Comparison of ENCODE assay signal across 8 mouse cellular contexts in the genomic region with DNA sequence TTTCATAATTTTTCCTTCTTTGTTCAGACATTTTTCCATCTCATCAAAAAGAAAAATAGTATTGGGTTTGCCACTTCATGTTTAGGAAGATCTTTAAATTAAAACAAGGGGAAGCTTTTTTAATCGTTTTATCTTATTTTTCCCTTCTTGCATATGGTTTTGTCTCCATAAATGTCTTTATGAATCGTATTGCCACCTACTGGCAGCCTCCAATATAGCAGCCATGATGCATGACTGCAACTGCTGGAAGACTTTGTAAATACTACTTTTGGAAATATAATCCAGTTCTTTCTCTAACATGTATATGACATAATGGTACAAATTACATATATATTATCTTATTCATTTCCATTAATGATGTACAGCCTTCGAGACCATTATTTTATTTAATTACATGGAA.
DNase-seq lines count a peak whose midpoint lies in the region; ATAC-seq and TF ChIP-seq lines count a peak whose summit lies in the region.

No protein-coding gene starts in this region.

- TF ChIP-seq POLR2A in cortical plate, adult 2 months (IDR thresholded peaks at IDR 0.05; ENCODE audit: extremely low read depth, insufficient read depth, low read length) = no peak

- intact Hi-C loops in left cerebral cortex, postnatal 36 days (cut with DNase I) = loop anchor here (5.0 kb wide), 1 partner anchor 814 kb away; a partner anchor contains a TSS

- ATAC-seq in midbrain, embryonic 11.5 days (ENCODE audit: low FRiP score) = no peak
- no peak for ATAC-seq in midbrain, embryonic 15.5 days (replicated peaks)
- peak; percentile 57 for ATAC-seq in activated CD4-positive, CD25-positive, alpha-beta regulatory T cell, adult 4 months
- peak; percentile 68 for ATAC-seq in inflammation-experienced regulatory T-cells, adult 6 months
- no peak for ATAC-seq in erythroblast, adult 5-6 weeks (replicated peaks; ENCODE audit: low FRiP score, poor library complexity, severe bottlenecking)

- TF ChIP-seq CTCF in cortical plate, adult 2 months (IDR thresholded peaks at IDR 0.05; ENCODE audit: extremely low read depth, insufficient read depth, low read length) = peak; percentile 44; the same call in 1 of the 2 replicates

- H3K4me3 ChIP-seq in midbrain, embryonic 11.5 days (ENCODE audit: low read depth, low read length) = no peak overlapping the region
- H3K4me3 ChIP-seq in midbrain, embryonic 15.5 days = no peak overlapping the region
- H3K4me3 ChIP-seq in cortical plate, adult 2 months (ENCODE audit: insufficient read depth, low read length) = no peak overlapping the region

- no peaks in the 10 kb centered on the region for H3K9me3 ChIP-seq in midbrain, embryonic 11.5 days (ENCODE audit: control insufficient read depth, low read length)
- no peaks in the 10 kb centered on the region for H3K9me3 ChIP-seq in midbrain, embryonic 15.5 days

- no peak overlapping the region for H3K27ac ChIP-seq in midbrain, embryonic 11.5 days (ENCODE audit: low read depth, low read length)
- no peak overlapping the region for H3K27ac ChIP-seq in midbrain, embryonic 15.5 days
- H3K27ac ChIP-seq in cortical plate, adult 2 months (ENCODE audit: insufficient read depth, low read length) = no peak overlapping the region

- no peaks in the 10 kb centered on the region for H3K4me1 ChIP-seq in midbrain, embryonic 11.5 days (ENCODE audit: control insufficient read depth, insufficient read depth, low read length)
- no peaks in the 10 kb centered on the region for H3K4me1 ChIP-seq in midbrain, embryonic 15.5 days
- H3K4me1 ChIP-seq in cortical plate, adult 2 months (ENCODE audit: control insufficient read depth, insufficient read depth, low read length) = no peaks in the 10 kb centered on the region

- DNase-seq in midbrain, embryonic 11.5 days (ENCODE audit: low spot score, missing footprints) = peak; percentile 96
- DNase-seq in left cerebral cortex, postnatal 36 days (ENCODE audit: low spot score in 2 of 2) = peak; percentile 26 to 56
- peak; percentile 38 for DNase-seq in ovary, postnatal 36 days (ENCODE audit: low spot score)

- WGBS in midbrain, embryonic 11.5 days = 25% methylated on average over 3 of the region's 3 CpGs
- 26% methylated on average over 3 of the region's 3 CpGs for WGBS in midbrain, embryonic 15.5 days

- no peak overlapping the region for H3K9ac ChIP-seq in midbrain, embryonic 11.5 days (ENCODE audit: low read length)
- H3K9ac ChIP-seq in midbrain, embryonic 15.5 days = no peak overlapping the region

- H3K27me3 ChIP-seq in midbrain, embryonic 11.5 days (ENCODE audit: control insufficient read depth, insufficient read depth, low read length) = no peaks in the 10 kb centered on the region
- H3K27me3 ChIP-seq in midbrain, embryonic 15.5 days (replicated peaks) = no peaks in the 10 kb centered on the region

- no peak overlapping the region for H3K4me2 ChIP-seq in midbrain, embryonic 11.5 days
- H3K4me2 ChIP-seq in midbrain, embryonic 15.5 days = no peak overlapping the region

- no peaks in the 10 kb centered on the region for H3K36me3 ChIP-seq in midbrain, embryonic 11.5 days (ENCODE audit: control insufficient read depth, insufficient read depth, low read length)
- H3K36me3 ChIP-seq in midbrain, embryonic 15.5 days (replicated peaks) = no peaks in the 10 kb centered on the region

Comparison
In these comparisons a context has a peak if more than half of its experiments do, and no peak if none do; other contexts are left out.
1. ATAC-seq: peak in activated CD4-positive, CD25-positive, alpha-beta regulatory T cell, adult 4 months (single experiment) and inflammation-experienced regulatory T-cells, adult 6 months (single experiment); none in midbrain, embryonic 11.5 days (single experiment), midbrain, embryonic 15.5 days (single experiment) and erythroblast, adult 5-6 weeks (single experiment).
2. DNase-seq: peak in every context shown above with its lines; median percentile 96 in midbrain, embryonic 11.5 days; 41 in left cerebral cortex, postnatal 36 days; 38 in ovary, postnatal 36 days.